Mouse (Mus musculus): ENCODE data around the gene Gm31371. TPM values are rescaled to one million over a fixed set of nuclear protein-coding genes. Genes with fewer than 3 reads are reported as not detected.

The Gm31371 gene
- total and polyA plus RNA-seq, 3 experiments = 0.49 TPM; not detected in 2

Other genes with a start within 250 kb of the Gm31371 start
- 1.5 TPM in 1 of 2 replicates, not detected in the other for gene 4930467E23Rik, start 173.8 kb upstream of the Gm31371 start, total RNA-seq (2014; fragmentation: Nextera tagmentation)
- 0.44 TPM in 1 of 2 replicates, not detected in the other for gene 4930467E23Rik, start 173.8 kb upstream of the Gm31371 start, total RNA-seq (2017)
- gene 4930467E23Rik, start 173.8 kb upstream of the Gm31371 start, polyA plus RNA-seq (2012) = not detected in 2 replicates